Mouse (Mus musculus) E14TG2a.4 (cell line): ENCODE measurements at regions not wholly inside any gene's neighbourhood (a gene's known extent, or its start where the extent isn't known, plus 50 kb on each side); places are given as distances from the start of the nearest gene placed in this dataset.

Experiments used
- CTCF ChIP-seq: conservative IDR thresholded peaks from 2 replicates; pipeline ENCODE4 v1.5.1; 2014; ENCODE audit warnings: low read length
- NANOG ChIP-seq: IDR thresholded peaks from 2 replicates; pipeline ENCODE4 v1.6.1; 2014; ENCODE audit warnings: borderline replicate concordance, low read length, mixed read lengths
- POU5F1 ChIP-seq: IDR thresholded peaks from 2 replicates; pipeline ENCODE4 v1.6.1; 2014; ENCODE audit warnings: low read length, borderline replicate concordance

DNA sequence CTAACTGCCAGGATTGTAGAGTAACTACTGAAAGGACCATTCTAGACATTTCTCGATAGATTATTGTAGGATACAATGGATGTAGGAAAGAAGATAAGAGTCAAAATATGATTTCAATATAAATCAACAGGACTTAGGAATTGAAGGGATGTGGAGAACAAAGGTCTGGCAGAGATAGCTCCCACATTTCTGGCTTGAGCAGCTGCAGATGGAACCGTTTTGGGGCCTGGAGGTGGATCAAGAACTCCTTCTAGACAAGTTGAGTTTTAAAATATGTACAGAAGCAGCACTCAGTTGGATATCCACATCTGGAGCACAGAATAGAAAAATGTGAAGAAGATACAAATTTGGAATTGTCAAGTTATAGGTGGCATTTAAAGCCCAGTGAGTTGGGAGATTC, 901.9 kb upstream of the Gm7489 start:
- TF ChIP-seq CTCF (no peak), NANOG (no peak), POU5F1 (no peak)
